Mouse (Mus musculus) limb, embryonic 12.5 days (tissue): ENCODE results near the gene Slc25a27. TPM values are rescaled to one million over a fixed set of nuclear protein-coding genes. Genes with fewer than 3 reads are reported as not detected.

Source experiments
- ATAC-seq: fragments of 200-750 bp; cut with Nextera tagmentation; 2 replicates; pipeline ENCODE4 v1.8.0; 2017; ENCODE audit warnings: low read depth, moderate TSS enrichment; ENCODE audit not compliant: insufficient number of reproducible peaks, insufficient read depth, low FRiP score, low TSS enrichment
- H3K27ac ChIP-seq: fragments of 300-500 bp; sonication (generic); 2 replicates; pipeline ENCODE4 v1.5.1; 2016; ENCODE audit warnings: mild to moderate bottlenecking, moderate library complexity
- H3K27me3 ChIP-seq: fragments of 300-500 bp; sonication (generic); 2 replicates; pipeline ENCODE4 v1.6.1; 2016; ENCODE audit warnings: mild to moderate bottlenecking, moderate library complexity
- H3K36me3 ChIP-seq: fragments of 300-500 bp; sonication (generic); 2 replicates; pipeline ENCODE4 v1.6.1; 2016; ENCODE audit warnings: mild to moderate bottlenecking, moderate library complexity
- H3K4me1 ChIP-seq: fragments of 300-500 bp; sonication (generic); replicated peaks from 2 replicates; pipeline ENCODE4 v1.6.1; 2016
- H3K4me2 ChIP-seq: fragments of 300-500 bp; sonication (generic); 2 replicates; pipeline ENCODE4 v1.6.1; 2016; ENCODE audit warnings: mild to moderate bottlenecking, moderate library complexity
- H3K4me3 ChIP-seq: fragments of 300-500 bp; sonication (generic); replicated peaks from 2 replicates; pipeline ENCODE4 v1.5.1; 2016; ENCODE audit warnings: mild to moderate bottlenecking
- H3K9ac ChIP-seq: fragments of 300-500 bp; sonication (generic); replicated peaks from 2 replicates; pipeline ENCODE4 v1.6.1; 2016; ENCODE audit warnings: mild to moderate bottlenecking, moderate library complexity
- H3K9me3 ChIP-seq: fragments of 300-500 bp; sonication (generic); 2 replicates; pipeline ENCODE4 v1.6.1; 2016; ENCODE audit warnings: mild to moderate bottlenecking, moderate library complexity
- WGBS: fragments of 180-500 bp; shearing (Covaris S2); methylation state at CpG from one replicate; pipeline ENCODE4 v1.1.7; 2016; 5-methylcytosine and 5-hydroxymethylcytosine counted together
- polyA plus RNA-seq: library from polyadenylated mRNA; unstranded; fragments of >200 nt; fragmentation: Nextera tagmentation; extraction: Ambion mirVana; gene quantifications from 2 replicates; pipeline ENCODE4 v1.2.1, GENCODE M21; 2016

Slc25a27 gene
- polyA plus RNA-seq: 49.3 and 55.9 TPM in 2 replicates

- Histone ChIP-seq H3K4me2 (peak within 1 kb of the TSS; percentile 72), H3K9me3 (no peaks in the 10 kb centered on the region), H3K4me3 (peak within 1 kb of the TSS; percentile 81), H3K4me1 (peaks cover 26% of the 10 kb centered on the region), H3K9ac (peak within 1 kb of the TSS; percentile 79), H3K36me3 (peaks cover 17% of the 10 kb centered on the region), H3K27me3 (no peaks in the 10 kb centered on the region), H3K27ac (no peak within 1 kb of the TSS; the same call in 1 of the 2 replicates)
- 1% methylated on average over 41 of the region's 41 CpGs for WGBS
- ATAC-seq: peak; percentile 99
These were observed at the start of gene Slc25a27 for GRCm38 (mm10) chr17:43666576-43667289. Gene Slc25a27 (minus strand): TSS chr17:43667214.

- Histone ChIP-seq H3K4me3 (no peak overlapping the region), H3K27ac (no peak overlapping the region), H3K9me3 (no peaks in the 10 kb centered on the region), H3K36me3 (no peaks in the 10 kb centered on the region), H3K27me3 (no peaks in the 10 kb centered on the region), H3K9ac (no peak overlapping the region), H3K4me1 (peaks cover 15% of the 10 kb centered on the region), H3K4me2 (no peak overlapping the region)
- ATAC-seq: no peak
- WGBS: 34% methylated on average over 7 of the region's 7 CpGs
These were observed 49.6 kb upstream of the Slc25a27 start for GRCm38 (mm10) chr17:43716601-43717000.

- peaks cover 15% of the 10 kb centered on the region for H3K4me1 ChIP-seq
- no peak overlapping the region for H3K9ac ChIP-seq
- no peak overlapping the region for H3K4me2 ChIP-seq
- no peak overlapping the region for H3K27ac ChIP-seq
- no peaks in the 10 kb centered on the region for H3K9me3 ChIP-seq
- no peak for ATAC-seq
- H3K27me3 ChIP-seq: no peaks in the 10 kb centered on the region
- 74% methylated on average over 3 of the region's 3 CpGs for WGBS
- H3K36me3 ChIP-seq: no peaks in the 10 kb centered on the region
- no peak overlapping the region for H3K4me3 ChIP-seq
These were observed 47.2 kb upstream of the Slc25a27 start for GRCm38 (mm10) chr17:43714191-43714590.

GRCm38 (mm10) chr17:43711557-43712352 lies 44.7 kb upstream of the Slc25a27 start:
- Histone ChIP-seq H3K4me1 (peaks cover 9% of the 10 kb centered on the region), H3K27me3 (no peaks in the 10 kb centered on the region), H3K9me3 (no peaks in the 10 kb centered on the region), H3K9ac (no peak overlapping the region), H3K4me2 (no peak overlapping the region), H3K4me3 (no peak overlapping the region), H3K27ac (no peak overlapping the region), H3K36me3 (no peaks in the 10 kb centered on the region; the same call in 1 of the 2 replicates)
- 83% methylated on average over 7 of the region's 7 CpGs for WGBS
- no peak for ATAC-seq

- ATAC-seq: no peak
- Histone ChIP-seq H3K9me3 (no peaks in the 10 kb centered on the region), H3K4me1 (no peaks in the 10 kb centered on the region), H3K36me3 (peaks cover 4% of the 10 kb centered on the region; the same call in 1 of the 2 replicates), H3K4me3 (no peak overlapping the region), H3K27me3 (no peaks in the 10 kb centered on the region), H3K4me2 (no peak overlapping the region), H3K27ac (no peak overlapping the region), H3K9ac (no peak overlapping the region)
- 77% methylated on average over 3 of the region's 3 CpGs for WGBS
These were observed 40.2 kb upstream of the Slc25a27 start for GRCm38 (mm10) chr17:43707254-43707653.

- ATAC-seq: no peak
- no peak overlapping the region for H3K4me3 ChIP-seq
- H3K36me3 ChIP-seq: peaks cover 7% of the 10 kb centered on the region; the same call in 1 of the 2 replicates
- no peak overlapping the region for H3K4me2 ChIP-seq
- no peak overlapping the region for H3K9ac ChIP-seq
- H3K9me3 ChIP-seq: no peaks in the 10 kb centered on the region
- H3K27me3 ChIP-seq: no peaks in the 10 kb centered on the region
- no peak overlapping the region for H3K27ac ChIP-seq
- no peaks in the 10 kb centered on the region for H3K4me1 ChIP-seq
- 91% methylated on average over 3 of the region's 3 CpGs for WGBS
These were observed 39.7 kb upstream of the Slc25a27 start for GRCm38 (mm10) chr17:43706749-43707148.

- Histone ChIP-seq H3K9ac (no peak overlapping the region), H3K4me3 (no peak overlapping the region), H3K27me3 (no peaks in the 10 kb centered on the region), H3K4me1 (no peaks in the 10 kb centered on the region), H3K36me3 (peaks cover 7% of the 10 kb centered on the region; the same call in 1 of the 2 replicates), H3K27ac (no peak overlapping the region), H3K4me2 (no peak overlapping the region), H3K9me3 (no peaks in the 10 kb centered on the region)
- WGBS: 88% methylated on average over 12 of the region's 12 CpGs
- no peak for ATAC-seq
These were observed 37.4 kb upstream of the Slc25a27 start for GRCm38 (mm10) chr17:43704216-43704930.

- H3K4me2 ChIP-seq: no peak overlapping the region
- H3K27me3 ChIP-seq: no peaks in the 10 kb centered on the region
- no peak overlapping the region for H3K27ac ChIP-seq
- no peaks in the 10 kb centered on the region for H3K9me3 ChIP-seq
- no peak overlapping the region for H3K9ac ChIP-seq
- H3K4me1 ChIP-seq: no peaks in the 10 kb centered on the region
- no peak for ATAC-seq
- 76% methylated on average over 6 of the region's 6 CpGs for WGBS
- H3K4me3 ChIP-seq: no peak overlapping the region
- peaks cover 12% of the 10 kb centered on the region for H3K36me3 ChIP-seq
These were observed 34.0 kb upstream of the Slc25a27 start for GRCm38 (mm10) chr17:43701060-43701459.

- H3K4me3 ChIP-seq: no peak overlapping the region
- H3K36me3 ChIP-seq: peaks cover 16% of the 10 kb centered on the region
- 49% methylated on average over 14 of the region's 14 CpGs for WGBS
- no peaks in the 10 kb centered on the region for H3K27me3 ChIP-seq
- no peak for ATAC-seq
- H3K9ac ChIP-seq: no peak overlapping the region
- no peak overlapping the region for H3K4me2 ChIP-seq
- H3K4me1 ChIP-seq: no peaks in the 10 kb centered on the region
- no peaks in the 10 kb centered on the region for H3K9me3 ChIP-seq
- no peak overlapping the region for H3K27ac ChIP-seq
These were observed 32.1 kb upstream of the Slc25a27 start for GRCm38 (mm10) chr17:43698997-43699649.

- ATAC-seq: no peak
- no peaks in the 10 kb centered on the region for H3K9me3 ChIP-seq
- H3K4me1 ChIP-seq: no peaks in the 10 kb centered on the region
- 87% methylated on average over 9 of the region's 9 CpGs for WGBS
- H3K27me3 ChIP-seq: no peaks in the 10 kb centered on the region
- H3K4me2 ChIP-seq: no peak overlapping the region
- H3K27ac ChIP-seq: no peak overlapping the region
- no peak overlapping the region for H3K9ac ChIP-seq
- H3K4me3 ChIP-seq: no peak overlapping the region
- peaks cover 42% of the 10 kb centered on the region for H3K36me3 ChIP-seq
These were observed 22.6 kb upstream of the Slc25a27 start for GRCm38 (mm10) chr17:43689591-43689990.
